Mouse (Mus musculus): ENCODE measurements at regions not wholly inside any gene's neighbourhood (a gene's known extent, or its start where the extent isn't known, plus 50 kb on each side); places are given as distances from the start of the nearest gene placed in this dataset.

GRCm38 (mm10) chr10:29640249-29640648, 104.6 kb upstream of the Rspo3 start:
- DNase-seq (ENCODE audit: low spot score in 2 of 2), result no peak

- no peak for DNase-seq (ENCODE audit: low spot score in 2 of 2)
Observed at GRCm38 (mm10) chr10:29635828-29636227, 100.2 kb upstream of the Rspo3 start.

GRCm38 (mm10) chr10:29595455-29595854, 59.8 kb upstream of the Rspo3 start:
- DNase-seq (ENCODE audit: low spot score in 2 of 2), result no peak

- DNase-seq (ENCODE audit: low spot score in 2 of 2), result no peak
Observed at GRCm38 (mm10) chr10:29594969-29595368, 59.3 kb upstream of the Rspo3 start.

GRCm38 (mm10) chr10:29592906-29593305, 57.2 kb upstream of the Rspo3 start:
- no peak for DNase-seq (ENCODE audit: low spot score in 2 of 2)

GRCm38 (mm10) chr10:29590187-29590586, 54.5 kb upstream of the Rspo3 start:
- DNase-seq (ENCODE audit: low spot score in 2 of 2), result no peak

GRCm38 (mm10) chr10:29589739-29590138, 54.1 kb upstream of the Rspo3 start:
- DNase-seq (ENCODE audit: low spot score in 2 of 2), result no peak
